Mouse (Mus musculus) kidney, embryonic 14.5 days (tissue): ENCODE data around the gene Cog1. TPM values are rescaled to one million over a fixed set of nuclear protein-coding genes. Genes with fewer than 3 reads are reported as not detected.

Source experiments
- ATAC-seq: fragments of 200-750 bp; cut with Nextera tagmentation; 2 replicates; pipeline ENCODE4 v1.8.0; 2017; ENCODE audit warnings: moderate number of reproducible peaks, mild to moderate bottlenecking, moderate TSS enrichment, moderate library complexity; ENCODE audit not compliant: low FRiP score, low TSS enrichment
- H3K27ac ChIP-seq: fragments of 300-500 bp; sonication (generic); 2 replicates; pipeline ENCODE4 v1.5.1; 2014; ENCODE audit warnings: low read depth, mild to moderate bottlenecking, low read length, moderate library complexity, mixed read lengths
- H3K27me3 ChIP-seq: fragments of 300-500 bp; sonication (generic); 2 replicates; pipeline ENCODE4 v1.6.1; 2014; ENCODE audit warnings: mild to moderate bottlenecking, low read length; ENCODE audit not compliant: control insufficient read depth, insufficient read depth
- H3K36me3 ChIP-seq: fragments of 300-500 bp; sonication (generic); 2 replicates; pipeline ENCODE4 v1.6.1; 2014; ENCODE audit warnings: low read length, mixed read lengths; ENCODE audit not compliant: control insufficient read depth, insufficient read depth
- H3K4me1 ChIP-seq: fragments of 300-500 bp; sonication (generic); 2 replicates; pipeline ENCODE4 v1.6.1; 2014; ENCODE audit warnings: low read length, mixed read lengths; ENCODE audit not compliant: control insufficient read depth, insufficient read depth
- H3K4me2 ChIP-seq: fragments of 300-500 bp; sonication (generic); replicated peaks from 2 replicates; pipeline ENCODE4 v1.6.1; 2014; ENCODE audit warnings: low read depth, mild to moderate bottlenecking, low read length
- H3K4me3 ChIP-seq: fragments of 300-500 bp; sonication (generic); 2 replicates; pipeline ENCODE4 v1.5.1; 2014; ENCODE audit warnings: mild to moderate bottlenecking, low read length
- H3K9ac ChIP-seq: fragments of 300-500 bp; sonication (generic); 2 replicates; pipeline ENCODE4 v1.6.1; 2014; ENCODE audit warnings: low read depth, mild to moderate bottlenecking, low read length, moderate library complexity
- H3K9me3 ChIP-seq: fragments of 300-500 bp; sonication (generic); 2 replicates; pipeline ENCODE4 v1.6.1; 2016; ENCODE audit warnings: low read length; ENCODE audit not compliant: control insufficient read depth
- WGBS: fragments of 180-500 bp; shearing (Covaris S2); extraction: QIAGEN DNeasy Blood & Tissue Kit; methylation state at CpG from one replicate; pipeline ENCODE4 v1.1.7; 2014; 5-methylcytosine and 5-hydroxymethylcytosine counted together
- polyA plus RNA-seq: library from polyadenylated mRNA; unstranded; fragments of >200 nt; fragmentation: Nextera tagmentation; extraction: Ambion mirVana; gene quantifications from 2 replicates; pipeline ENCODE4 v1.2.1, GENCODE M21; 2014

The Cog1 gene
- polyA plus RNA-seq, 1 experiment from 2014 or later = 29.3 TPM

- no peaks in the 10 kb centered on the region for H3K27me3 ChIP-seq
- H3K4me1 ChIP-seq = peaks cover 30% of the 10 kb centered on the region
- no peak overlapping the region for H3K4me3 ChIP-seq
- H3K27ac ChIP-seq = no peak overlapping the region
- H3K9me3 ChIP-seq = no peaks in the 10 kb centered on the region
- H3K9ac ChIP-seq = no peak overlapping the region
- no peak overlapping the region for H3K4me2 ChIP-seq
- WGBS = 90% methylated on average over 2 of the region's 2 CpGs
- no peak for ATAC-seq
- H3K36me3 ChIP-seq = peaks cover 12% of the 10 kb centered on the region
These were observed 32.0 kb downstream of the Cog1 start for GRCm38 (mm10) chr11:113680954-113681353.

DNA sequence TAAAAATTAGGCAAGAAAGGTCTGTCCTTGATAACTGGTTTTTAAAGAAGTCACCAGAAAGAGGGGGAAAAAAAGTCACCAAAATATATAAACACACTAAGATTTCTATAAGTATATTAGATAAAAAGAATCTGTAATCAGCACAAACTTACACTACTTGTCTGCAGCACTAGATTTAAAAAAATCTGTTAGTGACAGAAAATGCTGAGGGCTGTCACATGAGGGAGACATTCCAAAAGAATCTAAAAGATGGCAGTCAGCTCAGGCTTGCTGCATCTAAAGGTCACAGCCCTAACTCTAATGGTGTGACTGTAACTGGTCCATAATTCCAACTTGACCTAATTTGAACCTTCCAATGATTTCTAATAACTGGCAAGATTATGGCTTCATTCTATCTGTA is 33.0 kb downstream of the Cog1 start:
- peaks cover 36% of the 10 kb centered on the region for H3K4me1 ChIP-seq
- H3K27ac ChIP-seq = no peak overlapping the region
- no peaks in the 10 kb centered on the region for H3K9me3 ChIP-seq
- peak overlapping the region; percentile 96 for H3K4me3 ChIP-seq
- H3K4me2 ChIP-seq = peak overlapping the region; percentile 83
- peaks cover 2% of the 10 kb centered on the region for H3K36me3 ChIP-seq
- no peak overlapping the region for H3K9ac ChIP-seq
- no peak for ATAC-seq
- no peaks in the 10 kb centered on the region for H3K27me3 ChIP-seq

- Histone ChIP-seq H3K9ac (peak overlapping the region; percentile 94), H3K9me3 (no peaks in the 10 kb centered on the region), H3K4me3 (peak overlapping the region; percentile 96), H3K27me3 (no peaks in the 10 kb centered on the region), H3K4me2 (peak overlapping the region; percentile 83), H3K36me3 (peaks cover 6% of the 10 kb centered on the region), H3K27ac (peak overlapping the region; percentile 98), H3K4me1 (peaks cover 38% of the 10 kb centered on the region)
- WGBS = 2% methylated on average over 38 of the region's 38 CpGs
- peak; percentile 53 for ATAC-seq
These were observed 34.1 kb downstream of the Cog1 start for GRCm38 (mm10) chr11:113682897-113683626.

DNA sequence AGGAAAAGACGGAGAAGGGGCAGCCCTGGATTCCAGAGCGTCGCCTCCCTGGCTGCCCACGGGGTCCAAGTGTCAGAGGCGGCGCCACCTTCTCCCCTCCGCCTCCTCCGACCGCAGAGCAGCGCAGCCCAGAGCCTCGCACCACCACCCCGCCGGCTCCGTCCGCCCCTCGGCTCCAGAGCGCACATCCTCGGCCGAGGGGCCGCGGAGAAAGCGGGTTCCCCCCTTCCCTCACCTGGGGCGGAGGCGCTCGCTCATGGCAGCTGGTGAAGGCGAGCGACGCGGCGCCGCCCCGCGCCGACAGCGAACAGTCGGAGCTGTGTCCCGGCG is 34.6 kb downstream of the Cog1 start:
- Histone ChIP-seq H3K27me3 (no peaks in the 10 kb centered on the region), H3K4me2 (peak overlapping the region; percentile 83), H3K27ac (peak overlapping the region; percentile 98), H3K36me3 (peaks cover 11% of the 10 kb centered on the region), H3K4me3 (peak overlapping the region; percentile 96), H3K9me3 (no peaks in the 10 kb centered on the region), H3K4me1 (peaks cover 38% of the 10 kb centered on the region), H3K9ac (peak overlapping the region; percentile 94)
- peak; percentile 81 for ATAC-seq
- under 1% methylated on average over 22 of the region's 38 CpGs for whole genome bisulfite sequencing

DNA sequence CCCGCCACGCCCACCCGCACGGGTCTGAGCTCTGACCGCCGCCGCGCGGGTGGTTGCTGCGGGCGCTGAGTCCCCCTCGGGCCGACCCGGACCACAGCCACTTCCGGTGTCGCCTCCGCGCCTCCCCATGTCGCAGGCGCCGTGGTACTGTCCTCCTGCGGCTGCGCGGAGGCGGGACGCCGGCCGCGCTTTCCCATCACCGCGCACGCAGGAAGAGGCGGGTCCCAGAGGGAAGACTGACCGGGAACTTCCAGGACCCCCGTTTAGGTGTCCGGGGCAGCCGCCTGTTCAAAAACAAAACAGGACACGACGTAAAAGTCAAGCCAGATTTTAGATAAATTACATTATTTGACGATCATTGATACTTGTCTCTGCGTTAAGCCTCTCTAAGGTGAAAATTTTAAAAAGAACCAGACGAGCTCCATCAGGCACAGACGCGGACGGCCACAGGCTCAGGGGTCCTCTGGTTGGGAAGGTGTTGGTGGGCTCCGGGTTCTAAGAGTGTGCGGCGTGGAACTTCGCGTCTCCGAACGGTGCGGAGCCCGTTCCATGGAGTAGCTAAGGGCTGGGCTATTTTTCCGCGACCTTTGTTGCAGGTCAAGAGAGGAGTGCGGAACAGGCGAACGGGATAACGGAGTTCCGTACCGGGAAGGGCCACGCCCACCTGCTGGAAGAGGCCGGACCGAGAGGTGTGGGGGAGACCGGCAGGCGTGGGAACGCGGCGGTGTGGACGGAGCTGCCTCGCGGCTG is 35.2 kb downstream of the Cog1 start, which contains the start of the genes Fam104a and D11Wsu47e:
Gene Fam104a, minus strand, starts transcription at position 199 of the 750 bp plus-strand sequence.
Gene D11Wsu47e, plus strand, starts transcription at position 456 of the 750 bp plus-strand sequence.
- Histone ChIP-seq H3K9me3 (no peaks in the 10 kb centered on the region), H3K27ac (peak within 1 kb of the TSS; percentile 98), H3K36me3 (peaks cover 16% of the 10 kb centered on the region), H3K4me2 (peak within 1 kb of the TSS; percentile 83), H3K9ac (peak within 1 kb of the TSS; percentile 94), H3K4me1 (peaks cover 36% of the 10 kb centered on the region), H3K27me3 (no peaks in the 10 kb centered on the region), H3K4me3 (peak within 1 kb of the TSS; percentile 96)
- ATAC-seq = peak; percentile 94
- under 1% methylated on average over 65 of the region's 73 CpGs for WGBS

DNA sequence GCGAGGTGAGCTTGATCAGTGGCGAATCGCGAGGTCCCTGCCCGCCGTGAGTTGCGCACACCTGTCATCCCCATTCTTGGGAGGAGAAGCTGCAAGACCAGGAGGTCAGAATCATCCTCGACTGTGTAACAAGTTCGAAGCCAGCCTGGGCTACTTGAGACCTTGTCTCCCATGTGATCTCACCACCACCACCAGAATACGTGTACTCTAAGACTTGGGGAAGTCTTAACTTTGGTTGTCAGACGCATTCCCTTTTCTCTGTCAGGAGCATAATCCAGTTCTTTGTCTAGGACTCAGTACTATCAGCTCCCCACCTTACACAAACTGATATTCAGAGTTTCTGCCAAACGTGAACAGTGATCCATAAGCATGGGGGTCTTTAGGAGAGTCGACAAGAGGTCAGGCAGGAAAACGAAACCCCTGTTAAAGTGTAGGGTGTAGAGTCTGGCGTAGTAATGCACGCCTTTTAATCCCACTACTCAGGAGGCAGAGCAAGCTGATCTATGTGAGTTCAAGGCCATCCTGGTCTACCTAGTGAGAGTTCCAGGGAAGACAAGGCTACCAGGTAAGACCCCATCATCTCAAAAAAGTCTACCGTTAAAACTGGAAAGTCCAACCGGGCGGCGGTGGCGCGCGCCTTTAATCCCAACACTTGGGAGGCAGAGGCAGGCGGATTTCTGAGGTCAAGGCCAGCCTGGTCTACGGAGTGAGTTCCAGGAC is 35.9 kb downstream of the Cog1 start:
- ATAC-seq = no peak
- Histone ChIP-seq H3K4me1 (peaks cover 34% of the 10 kb centered on the region), H3K36me3 (peaks cover 24% of the 10 kb centered on the region), H3K27ac (peak overlapping the region; percentile 98; the same call in 1 of the 2 replicates), H3K4me3 (peak overlapping the region; percentile 96), H3K9me3 (no peaks in the 10 kb centered on the region), H3K27me3 (no peaks in the 10 kb centered on the region), H3K4me2 (peak overlapping the region; percentile 82), H3K9ac (peak overlapping the region; percentile 94)
- WGBS = 39% methylated on average over 25 of the region's 25 CpGs

DNA sequence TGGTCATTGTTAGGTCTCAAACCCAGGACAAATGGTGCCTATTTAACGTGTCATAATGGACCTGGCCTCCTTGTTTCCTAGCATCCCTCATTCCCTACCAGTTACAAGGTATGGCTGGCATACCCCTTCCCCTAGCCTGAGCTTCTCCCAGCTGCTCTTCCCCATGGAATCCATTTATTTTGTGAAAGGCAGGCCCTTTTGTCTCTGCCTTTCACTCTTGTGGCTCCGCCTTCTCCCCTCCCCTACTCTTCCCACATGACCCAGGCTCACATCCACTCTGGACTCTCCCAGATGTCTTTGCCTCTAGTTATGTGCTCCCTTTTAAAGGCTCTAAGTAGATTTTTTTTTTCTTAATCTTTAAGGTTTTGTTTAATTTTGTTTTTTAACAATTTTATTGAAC is 38.1 kb downstream of the Cog1 start:
- 72% methylated on average over 2 of the region's 2 CpGs for WGBS
- H3K4me1 ChIP-seq = peaks cover 23% of the 10 kb centered on the region

GRCm38 (mm10) chr11:113690506-113690905 is 41.5 kb downstream of the Cog1 start:
- H3K36me3 ChIP-seq = peaks cover 70% of the 10 kb centered on the region
- WGBS = 91% methylated on average over 12 of the region's 12 CpGs
- no peak for ATAC-seq

More for the DNA sequence above, 38.1 kb downstream of the Cog1 start:
- Histone ChIP-seq H3K27me3 (no peaks in the 10 kb centered on the region), H3K36me3 (peaks cover 43% of the 10 kb centered on the region), H3K4me3 (no peak overlapping the region), H3K9me3 (no peaks in the 10 kb centered on the region), H3K9ac (no peak overlapping the region), H3K27ac (no peak overlapping the region), H3K4me2 (no peak overlapping the region)
- no peak for ATAC-seq

More at GRCm38 (mm10) chr11:113690506-113690905, 41.5 kb downstream of the Cog1 start:
- 0 out of 2 replicates have a peak, but pooled peaks cover 3% of the 10 kb centered on the region for H3K9me3 ChIP-seq
- no peak overlapping the region for H3K27ac ChIP-seq
- H3K27me3 ChIP-seq = no peaks in the 10 kb centered on the region
- peaks cover 8% of the 10 kb centered on the region; the same call in 1 of the 2 replicates for H3K4me1 ChIP-seq
- H3K9ac ChIP-seq = no peak overlapping the region
- H3K4me2 ChIP-seq = no peak overlapping the region
- no peak overlapping the region for H3K4me3 ChIP-seq
